Mouse (Mus musculus) heart, postnatal 14 days (tissue): Measurements from ENCODE around the gene Ints11. TPM values are rescaled to one million over a fixed set of nuclear protein-coding genes. Genes with fewer than 3 reads are reported as not detected.

ENCODE experiments used
- DNase-seq, 2 experiments: peaks; one replicate each; pipeline ENCODE4 v3.0.0; 2021 to 2022
- intact Hi-C: fragments of 180-260 bp; cut with DNase I; formaldehyde crosslinking; loops from one replicate; pipeline ENCODE4 v1.15.1; 2025
- total RNA-seq, 2 experiments: library from RNA; stranded (reverse); gene quantifications; 2 replicates each; pipeline ENCODE4 v1.2.3; 2021

Gene Ints11
- total RNA-seq, 2 experiments from 2014 or later, result 16.9 to 19.5 TPM

GRCm38 (mm10) chr4:155846871-155847578 lies 22.3 kb upstream of the Ints11 start, which contains the start of gene Dvl1:
Gene Dvl1, plus strand, starts transcription at chr4:155847402.
- peak; percentile 98 to 99 for DNase-seq
- intact Hi-C loops, result loop anchor here (1.0 kb wide), 1 partner anchor 15 kb away; no protein-coding TSS in a partner anchor

- DNase-seq, result peak in 1 of 2 experiments; percentile 40
- intact Hi-C loops, result loop anchor here (1.0 kb wide), 1 partner anchor 15 kb away; no protein-coding TSS in a partner anchor
Observed at GRCm38 (mm10) chr4:155847591-155848352, 21.6 kb upstream of the Ints11 start.

- no peak for DNase-seq
- intact Hi-C loops, result no loop called here
Observed at GRCm38 (mm10) chr4:155848434-155849095, 20.8 kb upstream of the Ints11 start.

- intact Hi-C loops, result no loop called here
- DNase-seq, result no peak
Observed at GRCm38 (mm10) chr4:155849391-155849790, 20.0 kb upstream of the Ints11 start.

GRCm38 (mm10) chr4:155849792-155850451 lies 19.4 kb upstream of the Ints11 start:
- DNase-seq, result no peak
- intact Hi-C loops, result no loop called here

GRCm38 (mm10) chr4:155851368-155851767 lies 18.0 kb upstream of the Ints11 start:
- intact Hi-C loops, result no loop called here
- DNase-seq, result no peak

- peak in 1 of 2 experiments; percentile 31 for DNase-seq
- intact Hi-C loops, result loop anchor here (2.0 kb wide), 1 partner anchor 15 kb away; no protein-coding TSS in a partner anchor
Observed at GRCm38 (mm10) chr4:155851951-155852411, 17.4 kb upstream of the Ints11 start.

- intact Hi-C loops, result loop anchor here (2.0 kb wide), 1 partner anchor 13 kb away; no protein-coding TSS in a partner anchor
Observed at GRCm38 (mm10) chr4:155853421-155853820, 15.9 kb upstream of the Ints11 start.

GRCm38 (mm10) chr4:155854991-155855390 lies 14.4 kb upstream of the Ints11 start:
- DNase-seq, result no peak
- intact Hi-C loops, result no loop called here

More at GRCm38 (mm10) chr4:155853421-155853820, 15.9 kb upstream of the Ints11 start:
- DNase-seq, result no peak

- intact Hi-C loops, result no loop called here
- no peak for DNase-seq
Observed at GRCm38 (mm10) chr4:155856071-155856470, 13.3 kb upstream of the Ints11 start.

GRCm38 (mm10) chr4:155856881-155857280 lies 12.5 kb upstream of the Ints11 start:
- DNase-seq, result no peak
- intact Hi-C loops, result no loop called here

- intact Hi-C loops, result no loop called here
Observed at GRCm38 (mm10) chr4:155859318-155859717, 10.0 kb upstream of the Ints11 start.

GRCm38 (mm10) chr4:155861787-155862186 lies 7.6 kb upstream of the Ints11 start:
- no peak for DNase-seq
- intact Hi-C loops, result no loop called here

More at GRCm38 (mm10) chr4:155859318-155859717, 10.0 kb upstream of the Ints11 start:
- DNase-seq, result peak; percentile 61 to 67

- DNase-seq, result no peak
- intact Hi-C loops, result no loop called here
Observed at GRCm38 (mm10) chr4:155863001-155863400, 6.3 kb upstream of the Ints11 start, which contains the start of gene Tas1r3. Gene Tas1r3, minus strand, starts transcription at chr4:155863362.

- peak in 1 of 2 experiments; percentile 36 for DNase-seq
- intact Hi-C loops, result loop anchor here (2.0 kb wide), 1 partner anchor 24 kb away; no protein-coding TSS in a partner anchor
Observed at GRCm38 (mm10) chr4:155868614-155869298, 590 bp upstream of the Ints11 start.

- intact Hi-C loops, result loop anchor here (2.0 kb wide), 1 partner anchor 71 kb away; the partner anchor contains the start of gene Ube2j2
- no peak for DNase-seq
Observed at GRCm38 (mm10) chr4:155871404-155871803, 2.1 kb downstream of the Ints11 start.

GRCm38 (mm10) chr4:155883587-155883986 lies 14.2 kb downstream of the Ints11 start:
- DNase-seq, result no peak
- intact Hi-C loops, result no loop called here

GRCm38 (mm10) chr4:155886330-155886729 lies 17.0 kb downstream of the Ints11 start:
- intact Hi-C loops, result no loop called here
- no peak for DNase-seq

- intact Hi-C loops, result no loop called here
- no peak for DNase-seq
Observed at GRCm38 (mm10) chr4:155887674-155888073, 18.3 kb downstream of the Ints11 start.
